Mouse (Mus musculus) midbrain, embryonic 16.5 days (tissue): ENCODE measurements around the gene Nt5dc2. TPM values are rescaled to one million over a fixed set of nuclear protein-coding genes. Genes with fewer than 3 reads are reported as not detected.

Source experiments
- ATAC-seq: fragments of 200-750 bp; cut with Nextera tagmentation; 2 replicates; pipeline ENCODE4 v1.8.0; 2017; ENCODE audit warnings: moderate TSS enrichment
- H3K27ac ChIP-seq: fragments of 300-500 bp; sonication (generic); 2 replicates; pipeline ENCODE4 v1.5.1; 2014; ENCODE audit warnings: mild to moderate bottlenecking, low read length, mixed read lengths
- H3K27me3 ChIP-seq: fragments of 300-500 bp; sonication (generic); 2 replicates; pipeline ENCODE4 v1.6.1; 2014; ENCODE audit warnings: low read depth, low read length, mixed read lengths; ENCODE audit not compliant: control insufficient read depth, insufficient read depth
- H3K36me3 ChIP-seq: fragments of 300-500 bp; sonication (generic); 2 replicates; pipeline ENCODE4 v1.6.1; 2014; ENCODE audit warnings: mild to moderate bottlenecking, low read length, moderate library complexity, mixed read lengths; ENCODE audit not compliant: control insufficient read depth, insufficient read depth
- H3K4me1 ChIP-seq: fragments of 300-500 bp; sonication (generic); 2 replicates; pipeline ENCODE4 v1.6.1; 2014; ENCODE audit warnings: mild to moderate bottlenecking, low read length, mixed read lengths; ENCODE audit not compliant: control insufficient read depth, insufficient read depth
- H3K4me2 ChIP-seq: fragments of 300-500 bp; sonication (generic); 2 replicates; pipeline ENCODE4 v1.6.1; 2014; ENCODE audit warnings: mild to moderate bottlenecking, low read length, mixed read lengths
- H3K4me3 ChIP-seq: fragments of 300-500 bp; sonication (generic); 2 replicates; pipeline ENCODE4 v1.5.1; 2014; ENCODE audit warnings: low read depth, mild to moderate bottlenecking, low read length, moderate library complexity, mixed read lengths
- H3K9ac ChIP-seq: fragments of 300-500 bp; sonication (generic); 2 replicates; pipeline ENCODE4 v1.6.1; 2014; ENCODE audit warnings: low read depth, low read length, mixed read lengths
- H3K9me3 ChIP-seq: fragments of 300-500 bp; sonication (generic); replicated peaks from 2 replicates; pipeline ENCODE4 v1.6.1; 2014; ENCODE audit warnings: mild to moderate bottlenecking, low read length, mixed read lengths; ENCODE audit not compliant: control insufficient read depth, poor library complexity, severe bottlenecking
- WGBS: fragments of 180-500 bp; shearing (Covaris S2); extraction: QIAGEN DNeasy Blood & Tissue Kit; methylation state at CpG from one replicate; pipeline ENCODE4 v1.1.7; 2014; 5-methylcytosine and 5-hydroxymethylcytosine counted together
- polyA plus RNA-seq: library from polyadenylated mRNA; unstranded; fragments of >200 nt; fragmentation: Nextera tagmentation; extraction: Ambion mirVana; gene quantifications from 2 replicates; pipeline ENCODE4 v1.2.1, GENCODE M21; 2015

Gene Nt5dc2
- polyA plus RNA-seq, 1 experiment from 2014 or later: 170 TPM

GRCm38 (mm10) chr14:31184195-31184594 lies 53.3 kb downstream of the Nt5dc2 start:
- Histone ChIP-seq H3K9me3 (no peaks in the 10 kb centered on the region), H3K4me1 (peaks cover 3% of the 10 kb centered on the region; the same call in 1 of the 2 replicates), H3K4me3 (no peak overlapping the region), H3K9ac (no peak overlapping the region), H3K27me3 (no peaks in the 10 kb centered on the region), H3K4me2 (no peak overlapping the region), H3K36me3 (peaks cover 70% of the 10 kb centered on the region), H3K27ac (no peak overlapping the region)
- 89% methylated on average over 12 of the region's 12 CpGs for WGBS
- no peak for ATAC-seq

- ATAC-seq: no peak
- H3K9me3 ChIP-seq: no peaks in the 10 kb centered on the region
- WGBS: 92% methylated on average over 4 of the region's 4 CpGs
These were observed 55.8 kb downstream of the Nt5dc2 start for GRCm38 (mm10) chr14:31186656-31187055.

More at GRCm38 (mm10) chr14:31186656-31187055, 55.8 kb downstream of the Nt5dc2 start:
- Histone ChIP-seq H3K4me3 (no peak overlapping the region), H3K4me1 (peaks cover 3% of the 10 kb centered on the region; the same call in 1 of the 2 replicates), H3K27me3 (no peaks in the 10 kb centered on the region), H3K36me3 (peaks cover 75% of the 10 kb centered on the region), H3K9ac (no peak overlapping the region), H3K4me2 (no peak overlapping the region), H3K27ac (no peak overlapping the region)

Other genes starting within 250 kb of the Nt5dc2 start
- gene Itih4, start 244.6 kb upstream of the Nt5dc2 start, polyA plus RNA-seq: not detected in 2 replicates
- gene Itih3, start 207.3 kb upstream of the Nt5dc2 start, polyA plus RNA-seq: 1.1 and 2.6 TPM in 2 replicates
- not detected in 2 replicates for gene Itih1, start 187.8 kb upstream of the Nt5dc2 start, polyA plus RNA-seq
- gene Nek4, start 179.7 kb upstream of the Nt5dc2 start, polyA plus RNA-seq: 18.5 and 20.0 TPM in 2 replicates
- 60.5 and 63.9 TPM in 2 replicates for gene Glt8d1, start 129.7 kb upstream of the Nt5dc2 start, polyA plus RNA-seq
- 329 and 337 TPM in 2 replicates for gene Spcs1, start 129.4 kb upstream of the Nt5dc2 start, polyA plus RNA-seq
- 118 and 128 TPM in 2 replicates for gene Pbrm1, start 111.9 kb upstream of the Nt5dc2 start, polyA plus RNA-seq
- 46.4 and 49.3 TPM in 2 replicates for gene Gnl3, start 111.9 kb upstream of the Nt5dc2 start, polyA plus RNA-seq
- gene Smim4, start 2.1 kb upstream of the Nt5dc2 start, polyA plus RNA-seq: 38.4 and 57.0 TPM in 2 replicates
- gene Stab1, start 37.6 kb downstream of the Nt5dc2 start, polyA plus RNA-seq: 11.2 and 15.4 TPM in 2 replicates
- 2.4 and 3.3 TPM in 2 replicates for gene Tnnc1, start 77.3 kb downstream of the Nt5dc2 start, polyA plus RNA-seq
- 354 and 388 TPM in 2 replicates for gene Nisch, start 85.9 kb downstream of the Nt5dc2 start, polyA plus RNA-seq
- gene Sema3g, start 86.8 kb downstream of the Nt5dc2 start, polyA plus RNA-seq: 0.46 and 0.61 TPM in 2 replicates
- 10.2 and 10.8 TPM in 2 replicates for gene Phf7, start 120.3 kb downstream of the Nt5dc2 start, polyA plus RNA-seq
- gene Bap1, start 120.4 kb downstream of the Nt5dc2 start, polyA plus RNA-seq: 116 and 125 TPM in 2 replicates
- gene Dnah1, start 192.8 kb downstream of the Nt5dc2 start, polyA plus RNA-seq: 4.9 TPM in 2 replicates
- gene Capn7, start 205.6 kb downstream of the Nt5dc2 start, polyA plus RNA-seq: 88.8 and 94.5 TPM in 2 replicates